Comparison of ENCODE assay signal across 9 mouse cellular contexts in genomic region chr19:53567864-53568263, GRCm38 (mm10). TPM values are rescaled to one million over a fixed set of nuclear protein-coding genes. Genes with fewer than 3 reads are reported as not detected.
DNase-seq lines count a peak whose midpoint lies in the region; ATAC-seq lines count a peak whose summit lies in the region.
"Had no signal": no experiment of that assay in that cellular context is flagged by ENCODE, and none has a peak within 500 bp of the region (broad histone marks: within the 10 kb centered on the region; RNA-seq: fewer than 3 reads in every experiment).

No protein-coding gene starts in this region.

- H3K36me3 ChIP-seq in heart, embryonic 10.5 days, result no peaks in the 10 kb centered on the region
- no peaks in the 10 kb centered on the region for H3K36me3 ChIP-seq in heart, embryonic 11.5 days (ENCODE audit: control insufficient read depth, insufficient read depth, low read length)
- no peaks in the 10 kb centered on the region for H3K36me3 ChIP-seq in embryonic facial prominence, embryonic 11.5 days (replicated peaks; ENCODE audit: control insufficient read depth, insufficient read depth, low read depth, low read length)
- no peaks in the 10 kb centered on the region for H3K36me3 ChIP-seq in hindbrain, embryonic 15.5 days
- H3K36me3 ChIP-seq in neural tube, embryonic 14.5 days (ENCODE audit: control insufficient read depth, insufficient read depth, low read length), result no peaks in the 10 kb centered on the region

- H3K4me3 ChIP-seq in heart, embryonic 10.5 days, result no peak overlapping the region
- H3K4me3 ChIP-seq in heart, embryonic 11.5 days (ENCODE audit: low read depth, low read length), result no peak overlapping the region
- H3K4me3 ChIP-seq in embryonic facial prominence, embryonic 11.5 days (ENCODE audit: low read depth, low read length), result no peak overlapping the region
- H3K4me3 ChIP-seq in hindbrain, embryonic 15.5 days, result peak overlapping the region; percentile 12; the same call in 1 of the 2 replicates
- H3K4me3 ChIP-seq in neural tube, embryonic 14.5 days (ENCODE audit: low read depth, low read length), result no peak overlapping the region

- peak; percentile 56 for DNase-seq in heart, embryonic 10.5 days (ENCODE audit: low spot score)
- peak; percentile 38 for DNase-seq in embryonic facial prominence, embryonic 11.5 days (ENCODE audit: low spot score)
- no peak for DNase-seq in cerebellum, adult 11 months
- DNase-seq in left cerebral cortex, adult 18-20 months (ENCODE audit: low spot score in 2 of 2), result no peak
- no peak for DNase-seq in kidney, adult 9 months
- DNase-seq: kidney, adult 2 months had no signal

- 46% methylated on average over 11 of the region's 11 CpGs for WGBS in heart, embryonic 10.5 days
- WGBS in heart, embryonic 11.5 days (ENCODE audit: insufficient replicate concordance), result 54% methylated on average over 11 of the region's 11 CpGs
- 22% methylated on average over 10 of the region's 11 CpGs for WGBS in embryonic facial prominence, embryonic 11.5 days
- WGBS in hindbrain, embryonic 15.5 days, result 19% methylated on average over 11 of the region's 11 CpGs
- WGBS in neural tube, embryonic 14.5 days, result 15% methylated on average over 11 of the region's 11 CpGs

- no peaks in the 10 kb centered on the region for H3K27me3 ChIP-seq in heart, embryonic 10.5 days (ENCODE audit: insufficient read depth, poor library complexity, severe bottlenecking)
- no peaks in the 10 kb centered on the region for H3K27me3 ChIP-seq in heart, embryonic 11.5 days (ENCODE audit: control insufficient read depth, insufficient read depth, low read length)
- no peaks in the 10 kb centered on the region for H3K27me3 ChIP-seq in embryonic facial prominence, embryonic 11.5 days (ENCODE audit: control insufficient read depth, insufficient read depth, low read length)
- H3K27me3 ChIP-seq in hindbrain, embryonic 15.5 days, result no peaks in the 10 kb centered on the region
- H3K27me3 ChIP-seq in neural tube, embryonic 14.5 days (ENCODE audit: control insufficient read depth, insufficient read depth, low read length), result no peaks in the 10 kb centered on the region

- no peak for ATAC-seq in heart, embryonic 11.5 days (replicated peaks; ENCODE audit: insufficient number of reproducible peaks, low FRiP score, low TSS enrichment)
- ATAC-seq in embryonic facial prominence, embryonic 11.5 days (replicated peaks; ENCODE audit: insufficient number of reproducible peaks, low FRiP score, low TSS enrichment, low read depth), result no peak
- no peak for ATAC-seq in hindbrain, embryonic 15.5 days (ENCODE audit: low FRiP score, low read depth)
- ATAC-seq in neural tube, embryonic 14.5 days (ENCODE audit: low read depth), result no peak

- H3K27ac ChIP-seq in heart, embryonic 10.5 days, result no peak overlapping the region
- no peak overlapping the region for H3K27ac ChIP-seq in heart, embryonic 11.5 days (ENCODE audit: low read depth, low read length)
- H3K27ac ChIP-seq in embryonic facial prominence, embryonic 11.5 days (replicated peaks; ENCODE audit: low read depth, low read length), result no peak overlapping the region
- H3K27ac ChIP-seq in hindbrain, embryonic 15.5 days (replicated peaks), result no peak overlapping the region
- H3K27ac ChIP-seq in neural tube, embryonic 14.5 days (ENCODE audit: low read depth, low read length), result no peak overlapping the region

- H3K4me1 ChIP-seq in heart, embryonic 10.5 days, result peaks cover 35% of the 10 kb centered on the region
- peaks cover 12% of the 10 kb centered on the region for H3K4me1 ChIP-seq in heart, embryonic 11.5 days (ENCODE audit: control insufficient read depth, insufficient read depth, low read length)
- no peaks in the 10 kb centered on the region for H3K4me1 ChIP-seq in embryonic facial prominence, embryonic 11.5 days (ENCODE audit: control insufficient read depth, insufficient read depth, low read length)
- no peaks in the 10 kb centered on the region for H3K4me1 ChIP-seq in hindbrain, embryonic 15.5 days (replicated peaks)
- H3K4me1 ChIP-seq in neural tube, embryonic 14.5 days (ENCODE audit: control insufficient read depth, insufficient read depth, low read length), result no peaks in the 10 kb centered on the region

- H3K4me2 ChIP-seq in heart, embryonic 11.5 days, result no peak overlapping the region
- H3K4me2 ChIP-seq in embryonic facial prominence, embryonic 11.5 days (ENCODE audit: low read depth, low read length), result no peak overlapping the region
- H3K4me2 ChIP-seq in hindbrain, embryonic 15.5 days, result peak overlapping the region; percentile 43
- peak overlapping the region; percentile 26; the same call in 1 of the 2 replicates for H3K4me2 ChIP-seq in neural tube, embryonic 14.5 days (ENCODE audit: low read depth, low read length)

- H3K9ac ChIP-seq in heart, embryonic 11.5 days (ENCODE audit: low read depth, low read length), result no peak overlapping the region
- no peak overlapping the region for H3K9ac ChIP-seq in embryonic facial prominence, embryonic 11.5 days (replicated peaks; ENCODE audit: low read length)
- H3K9ac ChIP-seq in hindbrain, embryonic 15.5 days, result no peak overlapping the region
- H3K9ac ChIP-seq in neural tube, embryonic 14.5 days (replicated peaks; ENCODE audit: low read depth, low read length), result no peak overlapping the region

- H3K9me3 ChIP-seq in heart, embryonic 10.5 days, result no peaks in the 10 kb centered on the region
- no peaks in the 10 kb centered on the region for H3K9me3 ChIP-seq in heart, embryonic 11.5 days (replicated peaks; ENCODE audit: control insufficient read depth, low read length)
- H3K9me3 ChIP-seq in embryonic facial prominence, embryonic 11.5 days (replicated peaks; ENCODE audit: control insufficient read depth, low read length), result no peaks in the 10 kb centered on the region
- H3K9me3 ChIP-seq in hindbrain, embryonic 15.5 days, result no peaks in the 10 kb centered on the region
- H3K9me3 ChIP-seq in neural tube, embryonic 14.5 days (ENCODE audit: control insufficient read depth, low read length), result no peaks in the 10 kb centered on the region

RNA-seq across cellular contexts. Expression of gene Nutf2-ps1, which starts 21.0 kb away (rescaled TPM):
- polyA plus RNA-seq in heart, embryonic 10.5 days (2016; fragmentation: Nextera tagmentation; extraction: Ambion mirVana), result 373 and 457 TPM in 2 replicates
- 283 and 319 TPM in 2 replicates for polyA plus RNA-seq in heart, embryonic 11.5 days (2014; fragmentation: Nextera tagmentation; extraction: Ambion mirVana)
- polyA plus RNA-seq in embryonic facial prominence, embryonic 11.5 days (2014; fragmentation: Nextera tagmentation; extraction: Ambion mirVana), result 507 and 549 TPM in 2 replicates
- 218 and 261 TPM in 2 replicates for polyA plus RNA-seq in hindbrain, embryonic 15.5 days (2015; fragmentation: Nextera tagmentation; extraction: Ambion mirVana)
- 203 and 206 TPM in 2 replicates for polyA plus RNA-seq in neural tube, embryonic 14.5 days (2014; fragmentation: Nextera tagmentation; extraction: Ambion mirVana)
- total RNA-seq in left cerebral cortex, adult 18-20 months (2021), result 10 to 100 TPM; 49.4 to 52.2 TPM

RNA-seq across cellular contexts. Expression of gene Smc3, which starts 32.3 kb away (rescaled TPM):
- 47.0 and 64.8 TPM in 2 replicates for polyA plus RNA-seq in heart, embryonic 10.5 days (2016; fragmentation: Nextera tagmentation; extraction: Ambion mirVana)
- 53.0 and 56.0 TPM in 2 replicates for polyA plus RNA-seq in heart, embryonic 11.5 days (2014; fragmentation: Nextera tagmentation; extraction: Ambion mirVana)
- 88.7 and 103 TPM in 2 replicates for polyA plus RNA-seq in embryonic facial prominence, embryonic 11.5 days (2014; fragmentation: Nextera tagmentation; extraction: Ambion mirVana)
- 53.7 and 54.7 TPM in 2 replicates for polyA plus RNA-seq in hindbrain, embryonic 15.5 days (2015; fragmentation: Nextera tagmentation; extraction: Ambion mirVana)
- 57.0 and 60.6 TPM in 2 replicates for polyA plus RNA-seq in neural tube, embryonic 14.5 days (2014; fragmentation: Nextera tagmentation; extraction: Ambion mirVana)
- total RNA-seq in left cerebral cortex, adult 18-20 months (2021), result 10 to 100 TPM; 37.2 to 38.2 TPM

RNA-seq across cellular contexts. Expression of gene Dusp5, which starts 39.0 kb away (rescaled TPM):
- 11.9 and 15.9 TPM in 2 replicates for polyA plus RNA-seq in heart, embryonic 10.5 days (2016; fragmentation: Nextera tagmentation; extraction: Ambion mirVana)
- 9.2 and 9.4 TPM in 2 replicates for polyA plus RNA-seq in heart, embryonic 11.5 days (2014; fragmentation: Nextera tagmentation; extraction: Ambion mirVana)
- 4.2 and 5.1 TPM in 2 replicates for polyA plus RNA-seq in embryonic facial prominence, embryonic 11.5 days (2014; fragmentation: Nextera tagmentation; extraction: Ambion mirVana)
- 6.3 and 7.7 TPM in 2 replicates for polyA plus RNA-seq in hindbrain, embryonic 15.5 days (2015; fragmentation: Nextera tagmentation; extraction: Ambion mirVana)
- polyA plus RNA-seq in neural tube, embryonic 14.5 days (2014; fragmentation: Nextera tagmentation; extraction: Ambion mirVana), result 2.4 and 2.7 TPM in 2 replicates
- 10 to 100 TPM; 20.1 to 22.5 TPM for total RNA-seq in left cerebral cortex, adult 18-20 months (2021)

Comparison
In these comparisons a context has a peak if more than half of its experiments do, and no peak if none do; other contexts are left out.
1. DNase-seq: peak in heart, embryonic 10.5 days (single experiment) and embryonic facial prominence, embryonic 11.5 days (single experiment); none in cerebellum, adult 11 months (single experiment), left cerebral cortex, adult 18-20 months (0 of 2) and kidney, adult 9 months (single experiment).
2. H3K4me2 ChIP-seq: peak in hindbrain, embryonic 15.5 days (single experiment) and neural tube, embryonic 14.5 days (single experiment); none in heart, embryonic 11.5 days (single experiment) and embryonic facial prominence, embryonic 11.5 days (single experiment).